31 mouse cellular contexts compared by ENCODE assay signal in the genomic region with DNA sequence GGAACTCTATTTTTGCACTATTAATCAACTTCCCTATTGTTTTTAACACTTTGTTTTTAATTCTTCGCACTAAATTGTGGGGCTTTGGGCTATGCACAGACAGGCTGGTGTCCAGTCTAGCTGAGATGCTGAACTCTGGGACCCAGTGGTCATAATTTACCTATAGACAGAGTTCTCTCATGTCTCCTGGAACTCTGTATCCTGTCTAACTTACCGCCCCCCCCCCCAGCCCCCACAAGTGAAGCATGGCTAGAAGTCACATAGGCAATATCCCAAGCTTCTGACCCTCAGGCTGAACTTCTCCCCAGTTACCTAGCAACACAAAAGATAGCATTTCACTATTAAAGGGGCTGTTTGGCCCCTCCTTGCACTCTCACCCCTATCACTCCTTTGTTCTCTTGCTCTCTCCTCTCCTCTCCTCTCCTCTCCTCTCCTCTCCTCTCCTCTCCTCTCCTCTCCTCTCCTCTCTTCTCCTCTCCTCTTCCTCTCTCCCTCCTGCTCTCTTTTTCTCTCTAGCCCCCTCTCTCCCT. TPM values are rescaled to one million over a fixed set of nuclear protein-coding genes. Genes with fewer than 3 reads are reported as not detected.
"Had no signal": no experiment of that assay in that cellular context is flagged by ENCODE, and none has a peak within 500 bp of the region (broad histone marks: within the 10 kb centered on the region; RNA-seq: fewer than 3 reads in every experiment).

No protein-coding gene starts in this region.

RNA-seq across cellular contexts. Expression of gene Vmn2r20, which starts 54.6 kb away (rescaled TPM):
- polyA plus RNA-seq: limb, embryonic 10.5 days; limb, embryonic 11.5 days; limb, embryonic 12.5 days; limb, embryonic 13.5 days; limb, embryonic 14.5 days; limb, embryonic 15.5 days; liver, adult 2 months; liver, embryonic 11.5 days; liver, embryonic 12.5 days; liver, embryonic 13.5 days; liver, embryonic 14.5 days; liver, embryonic 15.5 days; liver, embryonic 16.5 days; liver, postnatal 0 days; lung, adult 2 months; lung, embryonic 14.5 days; lung, embryonic 15.5 days; lung, embryonic 16.5 days; lung, postnatal 0 days; macrophage; midbrain, embryonic 10.5 days; midbrain, embryonic 11.5 days; midbrain, embryonic 12.5 days; midbrain, embryonic 13.5 days; midbrain, embryonic 14.5 days; midbrain, embryonic 15.5 days; midbrain, embryonic 16.5 days; midbrain, postnatal 0 days; myocyte; neural tube, embryonic 11.5 days; neural tube, embryonic 12.5 days had no signal
